Mouse (Mus musculus) testis, adult 2 months (tissue): Measurements from ENCODE around the gene Shkbp1.

ENCODE experiments used
- CTCF ChIP-seq: fragments of 200-500 bp; IDR thresholded peaks from 2 replicates; pipeline ENCODE4 v1.5.1; 2012; ENCODE audit warnings: low read depth, mild to moderate bottlenecking, inconsistent platforms, low read length, moderate library complexity; ENCODE audit not compliant: control insufficient read depth, insufficient read depth, insufficient replicate concordance
- POLR2A ChIP-seq: fragments of 200-500 bp; IDR thresholded peaks from 2 replicates; pipeline ENCODE4 v1.6.1; 2012; ENCODE audit warnings: low read depth, mild to moderate bottlenecking, inconsistent platforms, low read length, moderate library complexity; ENCODE audit not compliant: control insufficient read depth

GRCm38 (mm10) chr7:27324161-27324560, 31.7 kb downstream of the Shkbp1 start:
- TF ChIP-seq CTCF, result no peak
- TF ChIP-seq POLR2A, result no peak
